Mouse (Mus musculus) 416B (cell line): ENCODE measurements around the gene Pnldc1.
"Not testable (repeated sequence)": the region's sequence is repeated elsewhere in the genome, so short reads cannot be mapped to it uniquely, and the experiment has no call there.

Experiments used
- DNase-seq: peaks from one replicate; pipeline ENCODE4 v3.0.0; 2011; ENCODE audit warnings: low read depth

The Pnldc1 gene

DNA sequence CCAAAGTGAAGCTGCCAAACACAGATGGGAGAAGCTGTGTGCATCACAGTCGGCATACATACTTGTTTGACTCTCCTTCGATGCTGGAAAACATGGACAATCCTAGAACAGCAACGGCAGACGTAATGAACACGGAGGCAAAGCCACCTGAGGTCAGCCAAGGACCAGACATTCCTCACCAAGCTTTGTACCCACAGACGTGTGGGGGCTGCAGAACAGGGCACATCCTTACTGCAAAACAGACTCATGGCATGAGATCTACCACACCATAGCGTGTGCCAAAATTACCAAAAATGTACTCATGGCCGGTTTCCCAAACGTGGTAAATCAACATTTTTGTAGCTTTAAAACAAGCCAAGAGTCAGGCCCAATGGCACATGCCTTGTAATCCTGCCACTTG lies 3.6 kb downstream of the Pnldc1 start:
- no peak for DNase-seq

DNA sequence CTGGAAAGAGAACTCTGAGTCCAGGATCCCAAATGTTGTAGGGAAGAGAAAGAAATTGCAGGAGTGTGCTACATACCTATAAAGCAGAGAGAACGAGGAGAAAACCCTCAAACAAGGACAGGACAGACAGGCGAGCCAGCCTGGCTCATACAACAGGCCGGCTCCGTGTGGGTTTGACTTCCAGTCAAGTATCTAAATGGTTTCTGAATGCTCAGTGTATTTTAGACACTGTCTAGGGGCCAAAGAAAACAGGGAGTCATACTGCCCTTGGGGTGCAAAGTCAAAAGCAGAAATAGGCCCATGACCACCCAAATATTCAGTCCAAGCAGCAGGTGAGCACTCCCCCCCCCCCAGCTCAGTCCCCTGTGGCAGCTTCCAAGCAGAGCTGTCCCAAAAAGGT lies 4.2 kb downstream of the Pnldc1 start:
- no peak for DNase-seq

DNA sequence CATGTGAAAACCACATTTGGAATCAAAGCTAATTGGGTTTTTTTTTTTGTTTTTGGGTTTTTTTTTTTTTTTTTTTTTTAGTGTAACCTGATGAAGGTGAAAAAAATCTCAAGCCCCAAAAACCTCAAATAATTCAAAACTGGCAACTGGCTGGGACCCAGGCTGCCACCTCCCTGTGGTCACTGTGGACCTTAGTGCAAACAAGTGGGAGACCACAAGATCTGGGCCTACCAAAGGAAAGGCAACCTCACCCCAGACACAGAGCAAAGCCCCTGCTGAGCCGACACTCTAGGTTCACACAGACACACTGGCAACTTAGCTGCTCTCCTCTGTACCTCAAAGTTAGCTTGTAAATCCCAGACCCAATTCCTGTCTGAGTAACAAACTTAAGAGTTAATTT lies 5.7 kb downstream of the Pnldc1 start:
- DNase-seq = peak; percentile 66

DNA sequence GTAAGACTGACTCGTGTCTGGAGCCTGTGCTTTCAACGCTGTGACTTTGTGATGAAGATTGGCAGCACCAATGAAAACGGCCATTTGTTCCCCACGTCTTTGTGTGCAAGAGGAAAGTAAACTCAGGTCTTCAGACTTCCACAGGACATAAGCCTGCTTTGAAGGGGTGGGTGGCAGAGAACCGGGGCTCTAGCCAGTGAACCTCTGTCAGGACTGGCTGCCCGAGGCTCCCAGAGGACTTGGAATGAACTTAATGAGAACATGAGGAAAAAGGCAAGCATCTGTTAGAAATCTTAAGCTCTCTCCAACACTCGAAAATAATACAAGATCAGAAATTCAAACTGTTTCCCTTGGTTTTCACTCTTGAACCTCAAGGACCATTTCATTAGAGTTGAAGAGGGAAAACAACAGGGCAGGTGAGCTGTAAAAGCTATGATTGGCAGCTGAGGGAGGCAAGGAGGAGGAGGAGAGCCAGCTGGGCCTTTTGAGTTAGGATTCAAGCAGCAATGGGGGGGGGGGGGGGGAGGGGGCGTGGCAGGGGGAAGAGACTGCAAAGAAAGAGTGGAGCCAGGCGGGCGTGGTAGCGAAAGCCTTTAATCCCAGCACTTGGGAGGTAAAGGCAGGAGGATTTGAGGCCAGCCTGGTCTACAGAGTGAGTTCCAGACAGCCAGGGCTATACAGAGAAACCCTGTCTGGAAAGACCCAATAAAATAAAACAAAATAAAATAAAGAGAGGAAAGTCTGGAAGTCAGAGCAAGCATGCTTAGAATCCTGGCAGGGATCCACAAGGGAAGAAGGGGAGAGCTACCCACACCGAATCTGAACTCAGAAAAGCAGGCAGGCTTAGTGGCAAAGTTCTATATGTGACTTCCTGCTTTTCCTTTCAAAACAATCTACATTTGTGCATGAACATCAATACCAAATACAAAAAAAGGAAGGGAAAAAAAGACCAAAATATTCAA lies 6.4 kb downstream of the Pnldc1 start:
- no peak for DNase-seq

DNA sequence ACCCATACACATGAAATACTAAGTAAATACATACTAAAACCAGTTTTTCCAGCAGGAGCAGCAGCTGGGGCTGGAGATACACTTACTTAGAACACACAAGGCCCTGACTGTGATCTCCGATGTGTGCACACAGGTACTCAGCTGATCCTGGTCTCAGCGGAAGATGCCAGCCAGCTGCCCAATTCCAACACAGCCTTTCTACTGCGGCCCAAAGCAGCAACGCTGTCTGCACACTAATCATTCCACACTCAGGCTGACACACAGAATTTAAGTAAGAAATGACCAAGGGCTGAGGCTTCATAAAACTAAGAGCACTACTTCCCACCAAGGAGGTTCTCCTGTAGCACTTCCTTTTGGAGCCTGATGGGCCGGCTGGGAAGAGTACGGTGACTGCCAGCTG lies 7.7 kb downstream of the Pnldc1 start:
- no peak for DNase-seq

DNA sequence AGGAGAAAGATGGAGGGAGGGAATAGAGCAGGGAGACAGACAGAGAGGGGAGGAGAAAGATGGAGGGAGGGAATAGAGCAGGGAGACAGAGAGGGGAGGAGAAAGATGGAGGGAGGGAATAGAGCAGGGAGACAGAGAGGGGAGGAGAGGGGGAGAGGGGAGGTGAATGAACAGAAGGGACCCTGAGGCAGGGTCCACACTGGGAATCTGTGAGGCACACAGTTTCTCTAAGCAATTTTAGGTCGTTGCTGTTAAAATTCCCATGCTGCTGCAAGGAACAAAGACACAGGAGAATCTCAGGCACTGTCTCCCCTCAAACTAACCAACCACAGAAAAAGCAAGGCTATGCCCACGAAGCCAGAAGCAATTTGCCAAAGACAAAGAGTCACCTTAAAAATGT lies 11.4 kb downstream of the Pnldc1 start:
- not testable (repeated sequence) for DNase-seq

DNA sequence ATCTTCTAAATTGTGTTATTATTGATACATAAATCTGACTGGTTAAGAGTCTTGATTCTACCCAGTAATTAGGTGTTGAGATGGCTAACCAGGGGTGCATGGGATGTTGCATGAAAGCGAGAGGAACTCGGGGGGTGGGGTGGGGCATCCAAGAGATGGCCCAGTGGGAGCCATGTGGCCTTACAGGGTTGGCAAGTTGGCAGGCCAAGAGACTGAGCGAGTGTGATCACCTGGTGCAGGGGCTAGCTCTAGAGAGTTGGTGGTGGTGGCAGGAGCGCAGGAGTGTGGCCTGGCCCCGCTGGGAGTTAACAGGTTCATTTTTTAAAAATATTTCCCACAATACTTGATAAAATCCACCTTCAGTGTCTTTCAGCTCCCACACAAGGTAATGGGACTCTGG lies 12.4 kb downstream of the Pnldc1 start:
- DNase-seq = no peak

DNA sequence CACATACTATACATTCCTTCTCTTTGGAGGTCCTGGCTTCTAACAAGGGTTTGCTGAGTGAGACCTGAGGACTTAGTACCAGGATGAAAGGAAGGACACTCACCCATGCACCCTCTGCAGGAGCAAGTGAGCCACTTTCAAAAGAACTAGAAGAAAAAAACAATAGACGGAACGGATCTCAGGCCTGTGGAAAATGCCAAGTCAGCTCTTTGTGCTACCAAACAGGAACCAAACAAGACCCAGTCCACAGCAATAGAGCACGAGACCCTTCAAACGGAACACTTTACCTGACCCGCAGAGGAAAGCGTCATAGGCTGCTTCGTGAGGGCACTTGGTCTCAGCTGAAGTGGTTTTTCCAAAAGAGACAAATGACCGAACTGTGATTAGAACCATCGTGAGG lies 18.0 kb downstream of the Pnldc1 start:
- DNase-seq = no peak

DNA sequence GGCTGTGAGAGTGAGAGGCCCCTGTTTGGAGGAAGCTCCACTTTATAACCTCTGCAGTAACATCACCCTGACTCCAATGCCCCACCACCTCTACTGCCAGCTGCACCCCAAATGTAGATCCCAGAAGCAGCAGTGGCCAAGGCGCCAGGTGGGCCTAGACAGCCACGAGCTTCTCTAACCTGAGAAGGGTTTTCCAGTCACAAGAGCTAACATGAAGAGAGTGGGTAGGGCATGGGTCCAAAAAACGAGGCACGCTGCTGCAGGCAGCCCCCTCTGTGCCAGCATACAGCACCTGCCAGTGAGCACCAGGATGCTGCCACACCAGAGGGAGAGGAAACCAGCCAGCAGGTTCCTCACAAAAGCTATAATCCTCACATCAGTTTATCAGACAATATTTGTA lies 19.0 kb downstream of the Pnldc1 start:
- no peak for DNase-seq

DNA sequence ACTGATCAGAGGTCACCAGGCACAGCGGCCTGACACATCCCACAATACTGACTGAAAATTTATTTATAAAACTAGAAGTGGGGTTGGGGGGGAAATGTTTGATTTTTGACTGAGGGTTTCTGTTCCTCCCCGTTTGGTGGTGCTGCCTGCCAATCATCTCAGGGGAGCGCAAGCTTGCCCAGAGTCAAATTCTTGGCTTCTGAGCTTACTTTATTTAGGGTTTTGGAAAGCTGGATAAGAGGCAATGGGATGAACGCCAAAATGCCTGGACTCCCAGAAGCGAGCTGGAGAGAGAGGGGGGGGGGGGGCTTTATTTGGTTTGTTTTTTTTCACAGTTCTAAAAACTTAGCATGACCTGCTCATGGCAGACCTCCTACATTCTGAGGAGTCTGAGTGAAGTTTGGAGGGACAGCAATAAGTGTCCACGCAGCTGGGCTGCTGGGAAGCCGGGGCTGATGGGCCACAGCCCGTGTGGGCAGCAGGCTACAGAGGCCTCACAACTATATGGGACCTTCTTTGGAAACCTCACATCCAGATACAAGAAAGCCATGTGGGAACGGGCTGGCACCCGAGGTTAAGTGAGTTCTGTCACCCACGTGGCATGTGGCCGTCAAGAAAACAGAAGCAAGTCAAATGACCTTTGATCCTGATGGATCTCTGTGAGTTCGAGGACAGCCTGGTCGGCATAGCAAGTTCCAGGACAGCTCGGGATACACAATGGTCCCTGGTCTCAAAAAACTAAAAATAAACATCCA lies 22.8 kb downstream of the Pnldc1 start:
- no peak for DNase-seq

DNA sequence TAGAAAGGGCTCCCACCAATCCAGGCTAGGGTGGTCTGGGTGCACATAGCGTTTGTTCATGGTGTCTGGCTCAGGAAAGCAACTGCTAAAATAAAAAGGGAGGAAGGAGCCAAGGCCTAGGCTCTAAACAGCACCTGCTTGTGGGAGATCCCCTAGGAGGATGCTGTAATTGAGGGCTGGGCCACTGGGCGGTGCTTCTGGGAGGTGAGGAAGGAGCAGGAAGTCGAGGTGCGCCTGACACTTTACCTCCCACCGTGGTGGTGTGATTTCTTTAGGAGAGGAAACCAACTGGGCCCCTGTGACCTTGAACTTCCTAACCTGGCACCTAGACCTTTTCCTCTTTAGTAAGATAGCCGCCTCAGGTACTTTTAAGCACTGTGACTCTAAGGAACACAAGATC lies 23.4 kb downstream of the Pnldc1 start:
- no peak for DNase-seq

DNA sequence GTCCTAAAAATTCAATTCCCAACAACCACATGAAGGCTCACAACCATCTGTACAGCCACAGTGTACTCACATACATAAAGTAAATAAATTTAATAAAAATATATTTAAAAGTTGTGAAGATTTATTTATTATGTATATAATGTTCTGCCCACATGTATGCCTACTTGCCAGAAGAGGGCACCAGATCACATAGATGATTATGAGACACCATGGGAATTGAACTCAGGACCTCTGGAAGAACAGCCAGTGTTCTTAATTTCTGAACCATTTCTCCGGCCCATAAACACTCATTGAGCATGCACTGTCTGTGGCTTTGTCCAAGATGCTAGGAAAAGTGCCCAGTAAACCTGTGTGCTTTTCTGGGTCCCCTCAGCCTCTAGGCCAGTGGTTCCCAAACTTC lies 28.8 kb downstream of the Pnldc1 start:
- DNase-seq = peak; percentile 59

DNA sequence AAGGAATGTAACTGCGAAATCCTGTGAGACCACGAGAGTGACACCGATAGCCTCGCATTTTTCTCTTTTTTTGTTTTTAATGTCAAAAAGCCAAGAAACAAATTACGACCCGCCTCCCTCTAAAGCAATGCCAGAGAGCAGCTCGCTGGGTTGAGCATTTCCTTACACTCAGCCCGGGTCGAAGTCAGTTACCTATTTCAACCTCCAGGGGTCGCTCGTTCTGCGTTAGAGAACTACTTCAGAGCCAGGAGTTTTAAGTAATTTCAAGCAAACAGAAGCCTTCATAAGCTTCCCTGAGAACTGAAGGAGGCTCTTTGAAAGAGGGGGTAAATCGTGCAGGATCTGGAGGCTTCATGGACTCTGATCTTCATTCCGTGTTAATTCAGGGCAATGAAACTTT lies 29.9 kb downstream of the Pnldc1 start:
- DNase-seq = peak; percentile 88

DNA sequence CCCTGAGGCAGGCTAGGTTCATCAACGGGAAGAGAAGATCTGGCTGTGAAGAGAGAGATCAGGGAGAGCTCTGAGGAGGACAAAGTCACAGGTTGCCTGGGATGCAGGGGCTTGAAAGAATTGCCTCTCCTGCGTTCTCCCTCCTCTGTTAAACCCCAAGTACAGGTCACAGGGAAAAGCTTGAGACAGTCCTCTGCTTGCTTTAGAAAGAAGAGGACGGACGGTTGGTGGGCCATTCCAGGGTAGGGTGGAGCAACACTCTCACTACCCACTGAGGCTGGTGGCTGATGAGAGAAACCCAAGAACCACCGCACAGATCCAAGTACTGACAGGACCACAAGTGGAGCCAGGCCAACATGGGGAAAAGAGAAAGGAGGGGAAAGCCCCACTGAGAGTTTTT lies 34.3 kb downstream of the Pnldc1 start, which contains the start of gene Mrgprh:
TSS of gene Mrgprh (plus strand) at position 301 of the 400 bp plus-strand sequence.
- no peak for DNase-seq

DNA sequence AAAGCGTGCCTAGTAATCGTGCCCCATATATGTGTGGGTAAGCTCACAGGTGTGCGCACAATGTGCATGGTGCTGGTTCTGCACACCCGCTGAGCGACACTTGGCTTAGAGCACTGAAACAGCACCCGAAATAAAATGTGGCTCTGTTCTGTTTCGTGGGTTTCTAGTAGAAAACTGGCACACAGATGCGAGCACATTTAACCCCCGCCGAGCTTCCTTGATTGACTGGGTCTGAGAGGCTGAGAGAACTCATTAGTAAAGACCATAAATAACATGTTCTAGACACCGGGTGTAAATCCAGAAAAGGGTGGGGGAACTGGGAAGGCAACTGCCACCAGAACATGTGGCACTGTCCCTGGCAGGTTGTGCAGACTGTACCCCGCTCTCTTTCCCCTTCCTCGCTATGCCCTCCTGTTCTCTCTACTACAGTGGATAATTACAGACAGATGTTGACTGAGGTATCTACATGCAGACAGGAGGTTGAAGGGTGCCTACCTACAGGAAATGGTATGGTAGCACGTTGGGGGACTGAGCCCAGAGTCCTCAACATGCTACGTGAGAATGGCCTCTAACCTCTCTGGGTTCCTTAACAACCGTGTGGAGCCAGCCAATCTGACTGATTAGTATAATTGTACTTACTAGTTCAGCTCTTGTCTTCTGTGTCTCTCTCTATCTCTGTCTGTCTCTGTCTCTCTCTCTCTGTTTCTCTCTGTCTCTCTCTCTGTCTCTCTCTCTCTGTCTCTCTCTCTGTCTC lies 37.6 kb downstream of the Pnldc1 start:
- DNase-seq = no peak

DNA sequence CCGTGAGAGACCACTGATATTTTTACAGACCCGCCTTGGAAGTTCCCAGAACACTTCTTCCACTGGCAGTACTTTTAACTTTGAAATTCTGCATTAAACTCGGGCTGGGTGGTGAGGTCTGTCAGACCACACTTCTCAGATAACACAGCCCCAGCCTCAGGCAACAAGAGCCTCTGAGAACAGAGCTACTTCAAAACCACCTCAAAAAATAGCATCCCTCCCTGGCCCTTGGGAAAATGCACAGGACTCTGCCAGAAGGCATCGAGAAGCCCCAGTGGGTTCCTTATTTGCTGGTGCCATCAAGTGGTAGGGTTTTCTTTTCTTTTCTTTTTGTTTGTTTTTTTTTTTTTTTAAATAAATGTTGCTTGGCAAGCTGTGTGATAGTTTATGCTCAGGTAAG lies 41.4 kb downstream of the Pnldc1 start:
- no peak for DNase-seq

DNA sequence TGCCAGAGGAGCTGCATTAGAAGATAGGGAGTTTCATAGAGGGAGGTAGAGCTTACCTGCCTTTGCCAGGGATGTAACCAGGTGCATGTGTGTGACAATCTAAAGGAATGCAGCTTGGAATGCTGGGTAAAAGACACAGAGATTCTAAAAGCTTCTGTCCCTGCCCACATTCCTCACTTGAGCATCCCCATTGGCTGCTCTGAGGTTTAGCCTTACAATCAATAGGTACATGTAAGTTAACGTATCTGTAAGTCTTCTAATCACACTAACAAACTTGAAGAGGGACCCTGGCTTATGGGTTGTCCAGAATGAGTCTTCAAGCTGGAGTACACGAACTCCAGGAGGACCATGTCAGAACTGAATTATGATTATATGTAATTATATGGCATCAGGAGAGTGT lies 42.0 kb downstream of the Pnldc1 start, which contains the start of gene Mas1:
TSS of gene Mas1 (minus strand) at position 101 of the 400 bp plus-strand sequence.
- no peak for DNase-seq

DNA sequence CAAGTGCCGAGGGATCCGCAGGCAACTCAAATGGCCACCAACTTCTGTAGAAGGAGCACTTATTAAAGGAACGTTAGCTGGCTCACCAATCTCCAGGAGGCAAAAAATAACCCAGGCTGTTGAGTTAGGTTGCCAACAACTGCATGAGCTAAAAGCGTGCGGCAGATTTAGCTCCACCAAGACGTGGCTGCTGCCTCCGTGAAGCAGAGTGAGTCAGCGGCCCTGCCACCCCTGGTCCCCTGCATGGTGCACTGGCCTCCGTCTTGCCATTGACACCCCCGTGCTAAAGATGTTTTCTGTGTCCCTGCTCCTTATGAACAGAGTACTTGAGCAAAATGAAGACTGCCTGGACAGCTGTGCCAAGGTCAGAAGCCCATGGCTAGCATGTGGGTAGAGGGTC lies 43.2 kb downstream of the Pnldc1 start:
- DNase-seq = no peak

DNA sequence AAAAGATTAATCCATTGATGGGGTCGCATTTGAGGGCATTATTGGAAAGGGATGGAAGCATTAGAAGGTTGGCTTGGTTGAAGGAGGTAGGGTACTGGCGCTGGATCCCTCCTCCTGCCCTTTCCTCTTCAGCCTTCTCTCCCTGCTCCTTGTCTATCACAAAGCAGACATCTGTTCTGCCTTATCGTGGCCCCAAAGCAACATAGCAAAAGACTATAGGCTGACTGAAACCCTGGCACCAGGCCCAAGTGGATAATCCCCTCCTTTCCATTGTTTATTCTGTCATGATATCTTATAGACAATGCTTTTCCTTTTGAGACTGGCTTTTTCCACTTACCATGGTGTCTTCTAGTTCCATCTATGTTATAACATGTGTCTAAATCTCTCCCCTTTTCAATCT lies 44.6 kb downstream of the Pnldc1 start:
- no peak for DNase-seq

DNA sequence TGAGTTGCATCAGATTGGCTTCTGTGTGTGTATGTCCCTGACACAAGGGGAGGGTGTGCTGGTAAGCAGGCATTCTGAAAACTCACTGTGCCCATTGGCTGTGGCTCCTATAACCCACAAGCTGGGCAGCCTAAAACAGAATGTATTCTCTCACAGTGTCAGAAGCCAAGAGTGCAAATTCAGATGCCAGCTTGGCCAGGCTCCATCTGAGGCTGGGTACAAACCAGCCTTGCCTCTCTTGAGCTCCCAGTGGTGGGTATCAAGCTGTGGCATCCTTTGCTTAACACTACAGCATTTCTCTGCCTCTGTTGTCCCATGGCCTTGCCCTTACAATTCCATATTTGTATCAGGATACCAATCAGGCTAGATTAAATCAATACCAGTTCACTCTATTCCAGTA lies 45.9 kb downstream of the Pnldc1 start:
- no peak for DNase-seq

DNA sequence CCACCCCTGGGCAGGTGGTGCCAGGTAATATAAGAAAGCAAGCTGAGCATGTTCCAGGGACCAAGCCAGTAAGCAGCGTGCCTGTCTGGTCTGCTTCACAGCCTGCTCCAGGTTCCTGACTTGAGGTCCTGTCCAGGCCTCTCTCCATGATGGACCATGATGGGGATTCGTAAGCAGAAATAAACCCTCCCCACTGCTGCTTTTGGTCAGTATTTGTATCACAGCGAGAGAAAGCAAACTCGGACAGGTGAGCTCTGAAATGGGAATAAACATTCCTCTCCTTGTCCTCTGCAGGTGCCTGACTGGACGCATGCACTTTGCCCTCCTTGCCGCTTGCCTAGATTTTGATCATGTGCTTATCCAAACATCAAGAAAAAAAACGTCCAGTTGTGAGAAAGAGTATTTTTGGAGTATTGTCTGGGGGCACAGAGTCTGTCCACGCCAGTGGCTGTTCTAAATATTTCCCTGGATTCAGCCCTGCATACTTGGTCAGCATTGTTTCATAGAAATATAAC lies 51.0 kb downstream of the Pnldc1 start:
- DNase-seq = no peak

DNA sequence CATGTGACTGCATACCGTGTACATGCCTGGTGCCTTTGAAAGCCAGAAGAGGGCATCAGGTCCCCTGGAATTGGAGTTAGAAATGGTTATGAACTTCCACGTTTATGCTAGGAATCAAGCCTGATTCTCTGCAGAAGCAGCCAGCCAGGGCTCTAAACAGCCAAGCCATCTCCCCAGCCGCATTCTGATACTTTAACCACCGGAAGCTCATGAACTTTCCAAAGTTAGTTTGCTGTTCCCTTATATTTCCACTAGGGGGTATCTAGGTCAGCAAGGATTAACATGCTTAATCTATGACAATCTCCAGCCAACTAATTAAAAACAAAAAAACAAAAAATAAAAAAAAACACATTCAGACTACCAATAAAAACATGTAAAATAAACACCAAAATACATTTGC lies 52.0 kb downstream of the Pnldc1 start:
- DNase-seq = peak; percentile 63
